Mouse (Mus musculus): Measurements from ENCODE around the gene Spata13.

- TF ChIP-seq POLR2A (IDR thresholded peaks at IDR 0.05; ENCODE audit: control insufficient read depth, low read depth, low read length) (no peak), CTCF (IDR thresholded peaks at IDR 0.05; ENCODE audit: control insufficient read depth, insufficient read depth, insufficient replicate concordance, low read depth, low read length) (0 out of 2 replicates have a peak, but pooled peaks have one; percentile 6)
Observed at GRCm38 (mm10) chr14:60773476-60773875, 139.7 kb downstream of the Spata13 start.
